Mouse (Mus musculus): Measurements from ENCODE around the gene Prrg3.

DNA sequence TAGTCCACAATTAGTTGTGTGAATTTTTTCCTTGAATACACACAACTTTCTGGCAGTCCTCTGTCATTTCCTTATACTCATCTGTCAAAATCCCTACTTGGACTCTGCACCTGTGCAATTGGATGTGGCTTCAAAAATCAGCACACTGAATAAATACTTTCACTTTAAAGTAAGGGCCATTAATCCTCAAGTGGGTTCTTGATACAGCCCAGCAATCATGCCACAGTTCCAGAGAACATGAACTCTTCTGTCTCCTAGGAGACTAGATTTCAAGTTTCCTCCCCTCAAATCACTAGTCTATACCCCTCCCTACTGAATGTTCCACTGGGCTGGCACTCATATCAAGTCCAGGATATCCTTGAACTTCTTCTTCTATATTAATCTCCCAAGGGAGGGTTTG lies 4.1 kb upstream of the Prrg3 start:
- TF ChIP-seq FOSL1 (IDR thresholded peaks at IDR 0.05; ENCODE audit: insufficient read depth, low read length, poor library complexity, severe bottlenecking) (no peak), CTCF (IDR thresholded peaks at IDR 0.05; ENCODE audit: control insufficient read depth, insufficient read depth, insufficient read length) (no peak), MYOG (IDR thresholded peaks at IDR 0.05; ENCODE audit: control insufficient read depth, extremely low read depth, insufficient read length) (no peak)
